ENCODE assay signal across 8 mouse cellular contexts in genomic region chr3:52044651-52045050, GRCm38 (mm10).
DNase-seq lines count a peak whose midpoint lies in the region; ATAC-seq and TF ChIP-seq lines count a peak whose summit lies in the region.

No protein-coding gene starts in this region.

- H3K36me3 ChIP-seq in heart, embryonic 11.5 days (ENCODE audit: control insufficient read depth, insufficient read depth, low read length), result no peaks in the 10 kb centered on the region
- no peaks in the 10 kb centered on the region for H3K36me3 ChIP-seq in heart, embryonic 13.5 days
- H3K36me3 ChIP-seq in liver, embryonic 12.5 days, result no peaks in the 10 kb centered on the region
- no peaks in the 10 kb centered on the region for H3K36me3 ChIP-seq in stomach, postnatal 0 days (ENCODE audit: control insufficient read depth, insufficient read depth, low read length)

- DNase-seq in heart, adult 11 months, result no peak
- DNase-seq in cerebellum, adult 8-10 months, result peak; percentile 40
- no peak for DNase-seq in stomach, postnatal 0 days (ENCODE audit: low spot score)
- no peak for DNase-seq in left cerebral cortex, adult 9 months (ENCODE audit: low spot score in 2 of 2)

- H3K4me1 ChIP-seq in heart, embryonic 11.5 days (ENCODE audit: control insufficient read depth, insufficient read depth, low read length), result peaks cover 44% of the 10 kb centered on the region
- H3K4me1 ChIP-seq in heart, embryonic 13.5 days, result peaks cover 52% of the 10 kb centered on the region
- peaks cover 48% of the 10 kb centered on the region for H3K4me1 ChIP-seq in liver, embryonic 12.5 days
- H3K4me1 ChIP-seq in stomach, postnatal 0 days (replicated peaks; ENCODE audit: control insufficient read depth, insufficient read depth), result peaks cover 13% of the 10 kb centered on the region

- H3K4me2 ChIP-seq in heart, embryonic 11.5 days, result peak overlapping the region; percentile 70
- H3K4me2 ChIP-seq in heart, embryonic 13.5 days, result peak overlapping the region; percentile 73
- H3K4me2 ChIP-seq in liver, embryonic 12.5 days, result peak overlapping the region; percentile 69
- peak overlapping the region; percentile 36 for H3K4me2 ChIP-seq in stomach, postnatal 0 days (replicated peaks; ENCODE audit: low read depth)

- no peaks in the 10 kb centered on the region for H3K9me3 ChIP-seq in heart, embryonic 11.5 days (replicated peaks; ENCODE audit: control insufficient read depth, low read length)
- no peaks in the 10 kb centered on the region for H3K9me3 ChIP-seq in heart, embryonic 13.5 days
- no peaks in the 10 kb centered on the region for H3K9me3 ChIP-seq in liver, embryonic 12.5 days (replicated peaks)
- H3K9me3 ChIP-seq in stomach, postnatal 0 days (ENCODE audit: control insufficient read depth, low read length), result no peaks in the 10 kb centered on the region

- TF ChIP-seq CTCF in stomach, postnatal 0 days (IDR thresholded peaks at IDR 0.05; ENCODE audit: low read depth), result no peak

- peak overlapping the region; percentile 18 for H3K4me3 ChIP-seq in heart, embryonic 11.5 days (ENCODE audit: low read depth, low read length)
- peak overlapping the region; percentile 46 for H3K4me3 ChIP-seq in heart, embryonic 13.5 days
- H3K4me3 ChIP-seq in liver, embryonic 12.5 days, result no peak overlapping the region
- no peak overlapping the region for H3K4me3 ChIP-seq in stomach, postnatal 0 days (ENCODE audit: low read depth, low read length)

- H3K27ac ChIP-seq in heart, embryonic 11.5 days (ENCODE audit: low read depth, low read length), result peak overlapping the region; percentile 93
- peak overlapping the region; percentile 97 for H3K27ac ChIP-seq in heart, embryonic 13.5 days (replicated peaks)
- H3K27ac ChIP-seq in liver, embryonic 12.5 days, result peak overlapping the region; percentile 74; the same call in 1 of the 2 replicates
- 0 out of 2 replicates have a peak overlapping the region, but pooled peaks have one; percentile 53 for H3K27ac ChIP-seq in stomach, postnatal 0 days (replicated peaks)

- H3K9ac ChIP-seq in heart, embryonic 11.5 days (ENCODE audit: low read depth, low read length), result peak overlapping the region; percentile 49; the same call in 1 of the 2 replicates
- peak overlapping the region; percentile 71 for H3K9ac ChIP-seq in heart, embryonic 13.5 days
- no peak overlapping the region; the same call in 1 of the 2 replicates for H3K9ac ChIP-seq in liver, embryonic 12.5 days
- H3K9ac ChIP-seq in stomach, postnatal 0 days (ENCODE audit: low read length), result peak overlapping the region; percentile 41

- TF ChIP-seq EP300 in stomach, postnatal 0 days (optimal IDR thresholded peaks at IDR 0.05), result no peak

- 4% methylated on average over 14 of the region's 14 CpGs for WGBS in heart, embryonic 11.5 days (ENCODE audit: insufficient replicate concordance)
- WGBS in heart, embryonic 13.5 days, result 9% methylated on average over 14 of the region's 14 CpGs
- 38% methylated on average over 14 of the region's 14 CpGs for WGBS in liver, embryonic 12.5 days (ENCODE audit: insufficient replicate concordance)
- WGBS in stomach, postnatal 0 days, result 25% methylated on average over 14 of the region's 14 CpGs

- H3K27me3 ChIP-seq in heart, embryonic 11.5 days (ENCODE audit: control insufficient read depth, insufficient read depth, low read length), result no peaks in the 10 kb centered on the region
- 0 out of 2 replicates have a peak, but pooled peaks cover 3% of the 10 kb centered on the region for H3K27me3 ChIP-seq in heart, embryonic 13.5 days (replicated peaks)
- no peaks in the 10 kb centered on the region for H3K27me3 ChIP-seq in liver, embryonic 12.5 days (replicated peaks)
- H3K27me3 ChIP-seq in stomach, postnatal 0 days (ENCODE audit: control insufficient read depth, insufficient read depth, low read length), result no peaks in the 10 kb centered on the region

- ATAC-seq in heart, embryonic 11.5 days (replicated peaks; ENCODE audit: insufficient number of reproducible peaks, low FRiP score, low TSS enrichment), result no peak
- no peak for ATAC-seq in heart, embryonic 13.5 days (ENCODE audit: extremely low read depth, insufficient number of reproducible peaks, low FRiP score, low TSS enrichment)
- ATAC-seq in liver, embryonic 12.5 days, result no peak
- no peak for ATAC-seq in stomach, postnatal 0 days (ENCODE audit: low FRiP score, low TSS enrichment)
- ATAC-seq in granulocyte monocyte progenitor cell, adult 5-6 weeks (replicated peaks; ENCODE audit: poor library complexity, severe bottlenecking), result no peak

Comparison
In these comparisons a context has a peak if more than half of its experiments do, and no peak if none do; other contexts are left out.
1. H3K4me3 ChIP-seq: peak in heart, embryonic 11.5 days (single experiment) and heart, embryonic 13.5 days (single experiment); none in liver, embryonic 12.5 days (single experiment) and stomach, postnatal 0 days (single experiment).
2. Peak in every context shown above with its lines, with median percentiles within 50 percentile points of each other: H3K27ac ChIP-seq and H3K4me2 ChIP-seq.